Mouse (Mus musculus): ENCODE measurements around the gene Gm17581. TPM values are rescaled to one million over a fixed set of nuclear protein-coding genes. Genes with fewer than 3 reads are reported as not detected.

Gene Gm17581
- polyA plus RNA-seq, 1 experiment from 2014 or later: not detected

GRCm38 (mm10) chr2:155689211-155689610 lies 46.5 kb downstream of the Gm17581 start:
- H3K4me2 ChIP-seq (ENCODE audit: low read length): no peak overlapping the region
- WGBS: 78% methylated on average over 4 of the region's 4 CpGs
- H3K9me3 ChIP-seq (ENCODE audit: control insufficient read depth, low read length): no peaks in the 10 kb centered on the region
- H3K9ac ChIP-seq (ENCODE audit: low read depth, low read length): no peak overlapping the region
- H3K27ac ChIP-seq (ENCODE audit: low read depth, low read length): no peak overlapping the region
- no peak overlapping the region for H3K4me3 ChIP-seq (ENCODE audit: low read length)
- no peaks in the 10 kb centered on the region for H3K36me3 ChIP-seq (ENCODE audit: control insufficient read depth, insufficient read depth, low read length)
- H3K27me3 ChIP-seq (replicated peaks; ENCODE audit: control insufficient read depth, insufficient read depth, low read length): no peaks in the 10 kb centered on the region
- H3K4me1 ChIP-seq (ENCODE audit: control insufficient read depth, insufficient read depth, low read depth, low read length): peaks cover 21% of the 10 kb centered on the region
- ATAC-seq: no peak

- Histone ChIP-seq H3K9me3 (ENCODE audit: control insufficient read depth, low read length) (no peaks in the 10 kb centered on the region), H3K36me3 (ENCODE audit: control insufficient read depth, insufficient read depth, low read length) (no peaks in the 10 kb centered on the region), H3K27ac (ENCODE audit: low read depth, low read length) (no peak overlapping the region), H3K27me3 (replicated peaks; ENCODE audit: control insufficient read depth, insufficient read depth, low read length) (no peaks in the 10 kb centered on the region), H3K9ac (ENCODE audit: low read depth, low read length) (no peak overlapping the region), H3K4me1 (ENCODE audit: control insufficient read depth, insufficient read depth, low read depth, low read length) (peaks cover 21% of the 10 kb centered on the region), H3K4me2 (ENCODE audit: low read length) (no peak overlapping the region), H3K4me3 (ENCODE audit: low read length) (no peak overlapping the region)
- no peak for ATAC-seq
- WGBS: 97% methylated on average over 11 of the region's 11 CpGs
These were observed 47.9 kb downstream of the Gm17581 start for GRCm38 (mm10) chr2:155687746-155688145.

DNA sequence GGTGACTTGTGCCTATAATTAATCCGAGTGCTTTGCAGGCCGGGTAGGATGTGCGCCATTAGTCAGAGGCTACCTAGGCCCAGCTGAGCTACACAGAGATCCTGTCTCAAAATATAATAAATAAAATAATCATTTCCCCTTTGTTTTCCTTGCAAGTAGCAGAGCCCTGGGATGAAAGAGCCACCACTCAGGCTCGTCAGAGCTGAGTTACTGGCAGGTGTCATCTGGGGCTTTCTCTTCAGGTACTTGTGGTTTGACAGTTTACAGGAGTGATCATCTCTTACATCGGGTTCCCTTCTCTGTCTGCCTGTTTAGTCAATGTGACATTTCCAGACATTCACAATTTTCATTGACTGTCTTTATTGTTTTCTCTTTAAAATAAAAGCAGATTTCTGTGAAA lies 49.1 kb downstream of the Gm17581 start:
- WGBS: 81% methylated on average over 5 of the region's 5 CpGs
- H3K4me2 ChIP-seq (ENCODE audit: low read length): no peak overlapping the region
- H3K9ac ChIP-seq (ENCODE audit: low read depth, low read length): no peak overlapping the region
- no peaks in the 10 kb centered on the region for H3K27me3 ChIP-seq (replicated peaks; ENCODE audit: control insufficient read depth, insufficient read depth, low read length)
- H3K4me3 ChIP-seq (ENCODE audit: low read length): no peak overlapping the region
- no peaks in the 10 kb centered on the region for H3K36me3 ChIP-seq (ENCODE audit: control insufficient read depth, insufficient read depth, low read length)
- H3K9me3 ChIP-seq (ENCODE audit: control insufficient read depth, low read length): no peaks in the 10 kb centered on the region
- H3K4me1 ChIP-seq (ENCODE audit: control insufficient read depth, insufficient read depth, low read depth, low read length): peaks cover 21% of the 10 kb centered on the region
- no peak overlapping the region for H3K27ac ChIP-seq (ENCODE audit: low read depth, low read length)
- ATAC-seq: no peak

Other genes with a start within 250 kb of the Gm17581 start
- gene Acss2, start 217.9 kb downstream of the Gm17581 start, polyA plus RNA-seq (2015; fragmentation: Nextera tagmentation; extraction: Ambion mirVana): 28.4 and 29.3 TPM in 2 replicates
- 89.4 and 89.9 TPM in 2 replicates for gene Ggt7, start 217.6 kb downstream of the Gm17581 start, polyA plus RNA-seq (2015; fragmentation: Nextera tagmentation; extraction: Ambion mirVana)
- 15.7 and 17.5 TPM in 2 replicates for gene Gss, start 143.1 kb downstream of the Gm17581 start, polyA plus RNA-seq (2015; fragmentation: Nextera tagmentation; extraction: Ambion mirVana)
- 0.77 and 1.7 TPM in 2 replicates for gene Myh7b, start 124.7 kb downstream of the Gm17581 start, polyA plus RNA-seq (2015; fragmentation: Nextera tagmentation; extraction: Ambion mirVana)
- 155 and 168 TPM in 2 replicates for gene Trpc4ap, start 43.5 kb downstream of the Gm17581 start, polyA plus RNA-seq (2015; fragmentation: Nextera tagmentation; extraction: Ambion mirVana)
- 42.4 and 45.5 TPM in 2 replicates for gene Edem2, start 6.4 kb downstream of the Gm17581 start, polyA plus RNA-seq (2015; fragmentation: Nextera tagmentation; extraction: Ambion mirVana)
- 2.3 and 3.7 TPM in 2 replicates for gene Procr, start 15.3 kb upstream of the Gm17581 start, polyA plus RNA-seq (2015; fragmentation: Nextera tagmentation; extraction: Ambion mirVana)
- 16.0 and 16.8 TPM in 2 replicates for gene Mmp24, start 39.5 kb upstream of the Gm17581 start, polyA plus RNA-seq (2015; fragmentation: Nextera tagmentation; extraction: Ambion mirVana)
- gene BC029722, start 83.6 kb upstream of the Gm17581 start, polyA plus RNA-seq (2015; fragmentation: Nextera tagmentation; extraction: Ambion mirVana): 43.6 and 47.5 TPM in 2 replicates
- gene Eif6, start 91.1 kb upstream of the Gm17581 start, polyA plus RNA-seq (2015; fragmentation: Nextera tagmentation; extraction: Ambion mirVana): 151 TPM in 2 replicates
- 0.41 and 0.61 TPM in 2 replicates for gene Fam83c, start 99.0 kb upstream of the Gm17581 start, polyA plus RNA-seq (2015; fragmentation: Nextera tagmentation; extraction: Ambion mirVana)
- gene Uqcc1, start 194.4 kb upstream of the Gm17581 start, polyA plus RNA-seq (2015; fragmentation: Nextera tagmentation; extraction: Ambion mirVana): 66.3 and 74.9 TPM in 2 replicates
- gene Gm15557, start 204.9 kb upstream of the Gm17581 start, polyA plus RNA-seq (2015; fragmentation: Nextera tagmentation; extraction: Ambion mirVana): not detected in 2 replicates
- gene Gdf5, start 209.5 kb upstream of the Gm17581 start, polyA plus RNA-seq (2015; fragmentation: Nextera tagmentation; extraction: Ambion mirVana): 2.3 and 3.1 TPM in 2 replicates
- gene Cep250, start 220.6 kb upstream of the Gm17581 start, polyA plus RNA-seq (2015; fragmentation: Nextera tagmentation; extraction: Ambion mirVana): 11.5 and 14.0 TPM in 2 replicates